Mouse (Mus musculus) lung, postnatal 0 days (tissue): ENCODE measurements around the gene Mas1. TPM values are rescaled to one million over a fixed set of nuclear protein-coding genes. Genes with fewer than 3 reads are reported as not detected.

Source experiments
- ATAC-seq: fragments of 200-750 bp; cut with Nextera tagmentation; 2 replicates; pipeline ENCODE4 v1.8.0; 2017; ENCODE audit warnings: moderate library complexity
- DNase-seq: peaks from one replicate; pipeline ENCODE4 v3.0.0-alpha.2; 2016; ENCODE audit warnings: low spot score
- H3K27ac ChIP-seq: fragments of 300-500 bp; sonication (generic); 2 replicates; pipeline ENCODE4 v1.5.1; 2014; ENCODE audit warnings: antibody characterized with exemption, mild to moderate bottlenecking, low read length, mixed read lengths
- H3K27me3 ChIP-seq: fragments of 300-500 bp; sonication (generic); replicated peaks from 2 replicates; pipeline ENCODE4 v1.6.1; 2014; ENCODE audit warnings: low read length, mixed read lengths; ENCODE audit not compliant: insufficient read depth
- H3K36me3 ChIP-seq: fragments of 300-500 bp; sonication (generic); 2 replicates; pipeline ENCODE4 v1.6.1; 2014; ENCODE audit warnings: low read length, mixed read lengths; ENCODE audit not compliant: insufficient read depth
- H3K4me1 ChIP-seq: fragments of 300-500 bp; sonication (generic); 2 replicates; pipeline ENCODE4 v1.6.1; 2014; ENCODE audit warnings: antibody characterized with exemption, low read depth, low read length, mixed read lengths; ENCODE audit not compliant: insufficient read depth
- H3K4me2 ChIP-seq: fragments of 300-500 bp; sonication (generic); replicated peaks from 2 replicates; pipeline ENCODE4 v1.6.1; 2014; ENCODE audit warnings: low read depth, mild to moderate bottlenecking, low read length, moderate library complexity, mixed read lengths
- H3K4me3 ChIP-seq: fragments of 300-500 bp; sonication (generic); 2 replicates; pipeline ENCODE4 v1.5.1; 2014; ENCODE audit warnings: low read depth, low read length
- H3K9ac ChIP-seq: fragments of 300-500 bp; sonication (generic); replicated peaks from 2 replicates; pipeline ENCODE4 v1.6.1; 2014; ENCODE audit warnings: low read depth, mild to moderate bottlenecking
- H3K9me3 ChIP-seq: fragments of 300-500 bp; sonication (generic); 2 replicates; pipeline ENCODE4 v1.6.1; 2016; ENCODE audit warnings: low read length, mixed read lengths
- CTCF ChIP-seq: IDR thresholded peaks from 2 replicates; pipeline ENCODE4 v1.5.1; 2016; ENCODE audit warnings: antibody characterized with exemption, mild to moderate bottlenecking
- EP300 ChIP-seq: IDR thresholded peaks from 2 replicates; pipeline ENCODE4 v1.6.1; 2016; ENCODE audit warnings: antibody characterized with exemption, mild to moderate bottlenecking, control low read depth
- WGBS: fragments of 180-500 bp; shearing (Covaris S2); extraction: QIAGEN DNeasy Blood & Tissue Kit; methylation state at CpG from one replicate; pipeline ENCODE4 v1.1.7; 2014; 5-methylcytosine and 5-hydroxymethylcytosine counted together
- polyA plus RNA-seq: library from polyadenylated mRNA; unstranded; fragments of >200 nt; fragmentation: Nextera tagmentation; extraction: Ambion mirVana; gene quantifications from 2 replicates; pipeline ENCODE4 v1.2.1, GENCODE M21; 2015

Gene Mas1
- polyA plus RNA-seq, 1 experiment from 2014 or later = 0.14 TPM

DNA sequence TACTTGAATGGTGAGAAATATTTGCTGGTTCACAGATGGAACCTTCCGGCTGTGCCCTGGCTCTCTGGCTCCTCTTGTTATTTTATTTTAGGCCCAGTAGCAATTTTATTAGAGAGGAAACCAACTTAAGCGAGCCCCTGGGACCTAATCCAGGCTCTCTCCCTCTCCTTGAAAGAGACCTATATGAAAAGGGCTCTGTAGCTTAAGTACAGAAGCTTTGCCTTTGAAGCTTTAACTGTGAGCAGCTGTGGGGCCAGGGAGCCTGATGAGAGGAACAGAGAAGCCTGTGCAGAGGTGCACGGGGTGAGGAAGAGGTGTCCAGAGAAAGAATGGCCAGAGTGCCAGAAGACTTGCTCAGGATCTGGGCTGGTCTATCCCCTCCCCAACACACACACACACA is 33.1 kb downstream of the Mas1 start:
- Histone ChIP-seq H3K9ac (no peak overlapping the region), H3K4me3 (no peak overlapping the region), H3K27ac (no peak overlapping the region), H3K4me1 (no peaks in the 10 kb centered on the region), H3K27me3 (no peaks in the 10 kb centered on the region), H3K9me3 (no peaks in the 10 kb centered on the region), H3K36me3 (no peaks in the 10 kb centered on the region), H3K4me2 (no peak overlapping the region)
- 52% methylated on average over 3 of the region's 3 CpGs for WGBS
- ATAC-seq (no peak), DNase-seq (no peak)
- TF ChIP-seq CTCF (no peak), EP300 (no peak)

- ATAC-seq = no peak
- H3K4me1 ChIP-seq = no peaks in the 10 kb centered on the region
- TF ChIP-seq EP300 = no peak
- no peak for TF ChIP-seq CTCF
- H3K36me3 ChIP-seq = no peaks in the 10 kb centered on the region
- no peak for DNase-seq
- H3K27me3 ChIP-seq = no peaks in the 10 kb centered on the region
- no peaks in the 10 kb centered on the region for H3K9me3 ChIP-seq
- H3K4me2 ChIP-seq = no peak overlapping the region
- no peak overlapping the region for H3K27ac ChIP-seq
- H3K4me3 ChIP-seq = no peak overlapping the region
- H3K9ac ChIP-seq = no peak overlapping the region
- WGBS = 74% methylated on average over 3 of the region's 3 CpGs
Observed at GRCm38 (mm10) chr17:12834317-12834716, 33.6 kb downstream of the Mas1 start.

GRCm38 (mm10) chr17:12832657-12833056 is 35.3 kb downstream of the Mas1 start:
- no peak for TF ChIP-seq CTCF
- no peak for TF ChIP-seq EP300
- Histone ChIP-seq H3K4me1 (no peaks in the 10 kb centered on the region), H3K9me3 (no peaks in the 10 kb centered on the region), H3K9ac (no peak overlapping the region), H3K4me3 (no peak overlapping the region), H3K36me3 (no peaks in the 10 kb centered on the region), H3K27ac (no peak overlapping the region), H3K4me2 (no peak overlapping the region), H3K27me3 (no peaks in the 10 kb centered on the region)
- ATAC-seq = no peak; the same call in 1 of the 2 replicates
- 90% methylated on average over 4 of the region's 4 CpGs for WGBS
- DNase-seq = no peak

DNA sequence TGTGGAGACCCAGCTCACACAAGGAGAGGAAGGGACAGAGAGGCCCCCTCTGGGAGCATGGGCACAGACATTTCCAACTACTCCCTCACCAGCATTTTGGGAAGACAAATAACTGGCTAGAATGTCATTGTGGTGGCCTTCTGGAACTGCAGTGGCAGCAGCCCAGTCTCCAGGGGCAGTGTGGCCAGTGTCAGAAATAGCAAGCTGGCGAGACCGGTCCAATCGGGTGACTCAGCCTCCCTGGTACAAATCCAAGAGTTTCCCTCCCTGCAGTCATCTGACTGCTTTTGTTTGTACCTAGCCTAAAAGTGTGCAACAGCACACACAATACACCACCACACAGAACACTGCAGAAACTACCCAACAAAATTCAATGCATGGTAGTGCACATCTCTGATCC is 35.7 kb downstream of the Mas1 start:
- DNase-seq = no peak
- H3K9me3 ChIP-seq = no peaks in the 10 kb centered on the region
- H3K27ac ChIP-seq = no peak overlapping the region
- ATAC-seq = peak; percentile 48
- TF ChIP-seq CTCF (peak; percentile 11; the same call in 1 of the 2 replicates), EP300 (no peak)
- no peaks in the 10 kb centered on the region for H3K27me3 ChIP-seq
- 67% methylated on average over 3 of the region's 3 CpGs for WGBS
- H3K4me1 ChIP-seq = no peaks in the 10 kb centered on the region
- H3K36me3 ChIP-seq = no peaks in the 10 kb centered on the region
- no peak overlapping the region for H3K4me3 ChIP-seq
- no peak overlapping the region for H3K4me2 ChIP-seq
- H3K9ac ChIP-seq = no peak overlapping the region

- Histone ChIP-seq H3K27me3 (no peaks in the 10 kb centered on the region), H3K4me2 (no peak overlapping the region), H3K36me3 (no peaks in the 10 kb centered on the region), H3K9me3 (no peaks in the 10 kb centered on the region), H3K9ac (no peak overlapping the region), H3K4me1 (no peaks in the 10 kb centered on the region), H3K4me3 (no peak overlapping the region), H3K27ac (no peak overlapping the region)
- DNase-seq (peak; percentile 24), ATAC-seq (peak; percentile 39; the same call in 1 of the 2 replicates)
- TF ChIP-seq CTCF (no peak), EP300 (no peak)
- WGBS = 46% methylated on average over 5 of the region's 5 CpGs
Observed at GRCm38 (mm10) chr17:12830351-12830750, 37.6 kb downstream of the Mas1 start.

DNA sequence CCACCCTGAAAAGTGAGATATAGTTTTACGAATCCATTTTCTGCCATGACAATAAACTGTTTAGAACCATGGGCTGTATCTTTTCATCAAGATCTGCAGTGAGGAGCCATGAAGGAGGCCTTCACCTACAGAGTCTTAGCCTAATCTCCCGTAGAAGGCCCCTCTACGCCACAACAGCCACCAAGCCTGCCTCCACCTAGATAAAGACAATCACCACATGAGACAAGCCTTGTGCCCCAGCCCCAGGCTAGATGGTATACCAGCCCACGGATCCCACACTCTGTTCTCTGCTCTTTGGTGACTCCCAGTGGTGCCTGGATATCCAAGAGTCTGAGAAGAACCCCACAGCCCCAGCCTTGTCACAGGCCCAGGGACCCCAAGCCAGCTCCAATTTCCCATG is 52.1 kb downstream of the Mas1 start:
- no peak for ATAC-seq
- TF ChIP-seq CTCF (no peak), EP300 (no peak)
- 0 out of 2 replicates have a peak, but pooled peaks cover 5% of the 10 kb centered on the region for H3K9me3 ChIP-seq

GRCm38 (mm10) chr17:12814502-12814901 is 53.4 kb downstream of the Mas1 start:
- 0 out of 2 replicates have a peak, but pooled peaks cover 3% of the 10 kb centered on the region for H3K36me3 ChIP-seq
- no peaks in the 10 kb centered on the region for H3K9me3 ChIP-seq
- no peak overlapping the region for H3K4me3 ChIP-seq
- TF ChIP-seq EP300 (no peak), CTCF (no peak)
- H3K4me2 ChIP-seq = no peak overlapping the region
- 51% methylated on average over 3 of the region's 3 CpGs for WGBS
- H3K4me1 ChIP-seq = peaks cover 5% of the 10 kb centered on the region; the same call in 1 of the 2 replicates
- no peaks in the 10 kb centered on the region for H3K27me3 ChIP-seq
- no peak overlapping the region for H3K27ac ChIP-seq
- no peak for DNase-seq
- no peak overlapping the region for H3K9ac ChIP-seq
- no peak for ATAC-seq

More for the DNA sequence above, 52.1 kb downstream of the Mas1 start:
- H3K4me3 ChIP-seq = no peak overlapping the region
- H3K27me3 ChIP-seq = no peaks in the 10 kb centered on the region
- 0 out of 2 replicates have a peak, but pooled peaks cover 3% of the 10 kb centered on the region for H3K36me3 ChIP-seq
- no peak overlapping the region for H3K27ac ChIP-seq
- no peak overlapping the region for H3K4me2 ChIP-seq
- H3K4me1 ChIP-seq = no peaks in the 10 kb centered on the region
- 92% methylated on average over 4 of the region's 4 CpGs for WGBS
- no peak overlapping the region for H3K9ac ChIP-seq
- DNase-seq = no peak
